Mouse (Mus musculus) kidney, embryonic 14.5 days (tissue): Measurements from ENCODE around the gene AI854703. TPM values are rescaled to one million over a fixed set of nuclear protein-coding genes. Genes with fewer than 3 reads are reported as not detected.
"Not testable (repeated sequence)": the region's sequence is repeated elsewhere in the genome, so short reads cannot be mapped to it uniquely, and the experiment has no call there.

Experiments used
- ATAC-seq: fragments of 200-750 bp; cut with Nextera tagmentation; 2 replicates; pipeline ENCODE4 v1.8.0; 2017; ENCODE audit warnings: moderate number of reproducible peaks, mild to moderate bottlenecking, moderate TSS enrichment, moderate library complexity; ENCODE audit not compliant: low FRiP score, low TSS enrichment
- H3K27ac ChIP-seq: fragments of 300-500 bp; sonication (generic); 2 replicates; pipeline ENCODE4 v1.5.1; 2014; ENCODE audit warnings: low read depth, mild to moderate bottlenecking, low read length, moderate library complexity, mixed read lengths
- H3K27me3 ChIP-seq: fragments of 300-500 bp; sonication (generic); 2 replicates; pipeline ENCODE4 v1.6.1; 2014; ENCODE audit warnings: mild to moderate bottlenecking, low read length; ENCODE audit not compliant: control insufficient read depth, insufficient read depth
- H3K36me3 ChIP-seq: fragments of 300-500 bp; sonication (generic); 2 replicates; pipeline ENCODE4 v1.6.1; 2014; ENCODE audit warnings: low read length, mixed read lengths; ENCODE audit not compliant: control insufficient read depth, insufficient read depth
- H3K4me1 ChIP-seq: fragments of 300-500 bp; sonication (generic); 2 replicates; pipeline ENCODE4 v1.6.1; 2014; ENCODE audit warnings: low read length, mixed read lengths; ENCODE audit not compliant: control insufficient read depth, insufficient read depth
- H3K4me2 ChIP-seq: fragments of 300-500 bp; sonication (generic); replicated peaks from 2 replicates; pipeline ENCODE4 v1.6.1; 2014; ENCODE audit warnings: low read depth, mild to moderate bottlenecking, low read length
- H3K4me3 ChIP-seq: fragments of 300-500 bp; sonication (generic); 2 replicates; pipeline ENCODE4 v1.5.1; 2014; ENCODE audit warnings: mild to moderate bottlenecking, low read length
- H3K9ac ChIP-seq: fragments of 300-500 bp; sonication (generic); 2 replicates; pipeline ENCODE4 v1.6.1; 2014; ENCODE audit warnings: low read depth, mild to moderate bottlenecking, low read length, moderate library complexity
- H3K9me3 ChIP-seq: fragments of 300-500 bp; sonication (generic); 2 replicates; pipeline ENCODE4 v1.6.1; 2016; ENCODE audit warnings: low read length; ENCODE audit not compliant: control insufficient read depth
- WGBS: fragments of 180-500 bp; shearing (Covaris S2); extraction: QIAGEN DNeasy Blood & Tissue Kit; methylation state at CpG from one replicate; pipeline ENCODE4 v1.1.7; 2014; 5-methylcytosine and 5-hydroxymethylcytosine counted together
- polyA plus RNA-seq: library from polyadenylated mRNA; unstranded; fragments of >200 nt; fragmentation: Nextera tagmentation; extraction: Ambion mirVana; gene quantifications from 2 replicates; pipeline ENCODE4 v1.2.1, GENCODE M21; 2014

AI854703 gene
- polyA plus RNA-seq, 1 experiment from 2014 or later: 1.4 TPM

DNA sequence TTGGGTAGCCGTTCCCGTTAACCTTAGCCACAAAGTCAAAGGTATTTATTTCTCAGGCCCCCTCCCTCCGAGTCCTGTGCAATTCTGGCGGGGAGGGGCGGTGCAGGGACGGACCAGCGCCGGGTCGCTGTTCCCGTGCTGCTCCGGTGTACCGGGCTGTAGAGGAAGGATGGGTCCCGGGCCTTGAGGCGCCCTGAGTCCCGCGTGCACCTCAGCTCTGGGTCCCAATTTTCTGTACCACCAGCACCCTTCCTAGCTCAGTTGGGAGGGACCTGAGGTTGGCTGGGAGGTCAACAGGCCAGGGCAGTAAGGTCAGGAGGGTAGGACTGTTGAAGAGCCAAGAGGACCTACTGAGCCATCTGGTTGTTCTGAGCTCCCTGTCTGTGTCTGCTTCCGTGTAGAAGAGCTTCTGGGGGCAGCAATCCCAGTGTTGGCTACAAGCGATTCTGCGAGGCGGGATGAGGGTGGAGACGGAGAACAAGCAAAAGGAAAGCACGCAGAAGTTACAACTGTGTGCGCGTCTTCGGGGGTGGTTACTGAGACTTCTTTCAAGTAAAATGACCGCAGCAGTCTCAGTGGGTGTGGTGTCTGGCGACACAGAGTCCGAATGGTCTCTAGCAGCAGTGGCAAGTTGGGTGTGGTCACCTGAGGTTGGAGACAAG is 24.4 kb upstream of the AI854703 start:
- peaks cover 28% of the 10 kb centered on the region for H3K36me3 ChIP-seq
- H3K27me3 ChIP-seq: no peaks in the 10 kb centered on the region
- H3K4me1 ChIP-seq: peaks cover 7% of the 10 kb centered on the region
- H3K27ac ChIP-seq: peak overlapping the region; percentile 3; the same call in 1 of the 2 replicates
- H3K4me2 ChIP-seq: peak overlapping the region; percentile 51
- H3K9ac ChIP-seq: peak overlapping the region; percentile 75
- H3K4me3 ChIP-seq: peak overlapping the region; percentile 76
- 1% methylated on average over 27 of the region's 28 CpGs for WGBS
- peak; percentile 82 for ATAC-seq
- H3K9me3 ChIP-seq: peaks cover 11% of the 10 kb centered on the region

DNA sequence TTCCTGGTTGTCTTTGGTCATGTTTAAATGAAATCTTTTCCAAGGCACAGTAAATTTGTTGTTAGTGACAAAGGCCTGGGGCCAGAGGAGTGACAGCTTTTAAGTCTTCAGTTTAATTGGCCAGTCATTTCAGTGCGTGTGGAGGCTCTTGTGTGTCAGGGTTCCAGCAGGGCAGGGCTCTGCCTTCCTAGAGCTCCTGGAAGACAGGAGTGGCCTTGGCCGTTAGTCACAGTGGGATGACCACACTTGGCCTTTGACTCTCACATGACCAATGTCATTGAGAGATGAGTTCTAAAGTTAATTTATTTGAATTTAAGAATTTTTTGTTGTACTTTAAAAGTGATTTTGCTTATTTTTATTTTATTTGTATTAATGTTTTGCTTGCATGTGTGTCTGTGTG is 18.4 kb upstream of the AI854703 start:
- Histone ChIP-seq H3K4me2 (no peak overlapping the region), H3K27me3 (no peaks in the 10 kb centered on the region), H3K36me3 (no peaks in the 10 kb centered on the region), H3K4me1 (no peaks in the 10 kb centered on the region), H3K9ac (no peak overlapping the region), H3K27ac (no peak overlapping the region), H3K4me3 (no peak overlapping the region), H3K9me3 (no peaks in the 10 kb centered on the region)
- ATAC-seq: no peak
- 35% methylated on average over 2 of the region's 2 CpGs for WGBS

DNA sequence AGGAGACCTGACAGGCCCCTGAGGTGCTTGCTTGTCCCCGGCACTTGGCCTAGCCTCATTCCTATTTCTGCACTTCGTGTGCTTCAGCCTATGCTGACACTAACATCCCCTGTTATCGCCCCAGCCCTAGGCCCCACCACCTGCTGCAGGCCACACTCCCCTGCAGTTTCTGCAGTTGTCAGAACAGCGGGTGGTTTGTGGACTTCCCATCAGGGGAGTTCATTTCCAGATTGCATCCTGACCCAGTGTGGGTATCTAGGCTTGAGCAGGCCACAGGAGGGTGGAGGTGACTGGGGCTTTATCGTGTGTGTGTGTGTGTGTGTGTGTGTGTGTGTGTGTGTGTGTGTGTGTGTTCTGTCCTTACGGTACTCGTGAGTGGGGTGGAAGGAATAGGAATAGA is 17.1 kb upstream of the AI854703 start:
- Histone ChIP-seq H3K27ac (no peak overlapping the region), H3K27me3 (no peaks in the 10 kb centered on the region), H3K4me3 (no peak overlapping the region), H3K4me2 (no peak overlapping the region), H3K9ac (no peak overlapping the region), H3K9me3 (no peaks in the 10 kb centered on the region), H3K4me1 (no peaks in the 10 kb centered on the region), H3K36me3 (no peaks in the 10 kb centered on the region)
- 67% methylated on average over 7 of the region's 7 CpGs for WGBS
- no peak for ATAC-seq

- H3K36me3 ChIP-seq: no peaks in the 10 kb centered on the region
- H3K27ac ChIP-seq: no peak overlapping the region
- H3K4me2 ChIP-seq: no peak overlapping the region
- no peak overlapping the region for H3K4me3 ChIP-seq
- ATAC-seq: no peak
- H3K9me3 ChIP-seq: no peaks in the 10 kb centered on the region
- H3K4me1 ChIP-seq: no peaks in the 10 kb centered on the region
- 89% methylated on average over 3 of the region's 3 CpGs for WGBS
- no peaks in the 10 kb centered on the region for H3K27me3 ChIP-seq
- H3K9ac ChIP-seq: no peak overlapping the region
Measured at GRCm38 (mm10) chr6:48610657-48611056, 15.9 kb upstream of the AI854703 start.

DNA sequence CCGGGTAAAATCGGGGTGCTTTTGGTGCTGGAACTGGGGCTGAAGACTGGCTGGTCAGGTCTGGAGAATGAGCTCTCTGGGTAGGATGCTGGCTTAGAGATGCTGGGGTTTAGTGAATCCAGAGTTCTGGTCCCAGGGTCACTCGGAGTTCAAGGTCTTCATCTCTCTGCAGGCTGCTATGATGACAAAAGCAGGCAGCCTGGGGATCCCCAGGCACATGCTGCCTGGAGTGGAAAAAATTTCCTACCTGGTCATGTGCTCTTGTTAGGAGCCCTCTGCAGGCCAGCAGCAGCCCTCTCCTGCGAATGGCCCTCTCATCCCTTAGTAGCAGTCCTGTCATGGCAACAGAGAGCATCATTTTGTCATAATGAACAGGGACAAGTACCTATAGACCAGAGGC is 13.1 kb upstream of the AI854703 start:
- H3K4me1 ChIP-seq: no peaks in the 10 kb centered on the region
- ATAC-seq: no peak
- H3K9ac ChIP-seq: no peak overlapping the region
- 95% methylated on average over 4 of the region's 4 CpGs for WGBS
- no peak overlapping the region for H3K27ac ChIP-seq
- H3K4me3 ChIP-seq: no peak overlapping the region
- H3K27me3 ChIP-seq: no peaks in the 10 kb centered on the region
- no peaks in the 10 kb centered on the region for H3K9me3 ChIP-seq
- H3K36me3 ChIP-seq: no peaks in the 10 kb centered on the region; the same call in 1 of the 2 replicates
- no peak overlapping the region for H3K4me2 ChIP-seq

- no peaks in the 10 kb centered on the region for H3K4me1 ChIP-seq
- no peak overlapping the region for H3K4me3 ChIP-seq
- ATAC-seq: no peak
- H3K4me2 ChIP-seq: no peak overlapping the region
- no peaks in the 10 kb centered on the region for H3K9me3 ChIP-seq
- 93% methylated on average over 5 of the region's 5 CpGs for WGBS
- H3K9ac ChIP-seq: no peak overlapping the region
- no peaks in the 10 kb centered on the region for H3K27me3 ChIP-seq
- H3K27ac ChIP-seq: no peak overlapping the region
- H3K36me3 ChIP-seq: peaks cover 8% of the 10 kb centered on the region
Measured at GRCm38 (mm10) chr6:48614756-48615155, 11.8 kb upstream of the AI854703 start.

- ATAC-seq: no peak
- Histone ChIP-seq H3K4me2 (no peak overlapping the region), H3K4me1 (no peaks in the 10 kb centered on the region), H3K9me3 (no peaks in the 10 kb centered on the region), H3K27ac (no peak overlapping the region), H3K9ac (no peak overlapping the region), H3K4me3 (no peak overlapping the region), H3K36me3 (peaks cover 23% of the 10 kb centered on the region), H3K27me3 (no peaks in the 10 kb centered on the region)
- WGBS: 95% methylated on average over 30 of the region's 30 CpGs
Measured at GRCm38 (mm10) chr6:48620031-48620430, 6.5 kb upstream of the AI854703 start.

- H3K4me2 ChIP-seq, H3K9me3 ChIP-seq, H3K9ac ChIP-seq, H3K4me1 ChIP-seq, H3K27me3 ChIP-seq, H3K27ac ChIP-seq, H3K4me3 ChIP-seq, ATAC-seq: not testable (repeated sequence)
- H3K36me3 ChIP-seq: peaks cover 23% of the 10 kb centered on the region
- WGBS: 87% methylated on average over 8 of the region's 8 CpGs
Measured at GRCm38 (mm10) chr6:48622186-48622843, 4.2 kb upstream of the AI854703 start.

GRCm38 (mm10) chr6:48623460-48623859 is 3.1 kb upstream of the AI854703 start:
- no peak overlapping the region for H3K4me2 ChIP-seq
- peaks cover 23% of the 10 kb centered on the region for H3K36me3 ChIP-seq
- H3K27me3 ChIP-seq: peaks cover 7% of the 10 kb centered on the region
- 35% methylated on average over 1 of the region's 1 CpGs for WGBS
- H3K4me3 ChIP-seq: no peak overlapping the region
- H3K4me1 ChIP-seq: 0 out of 2 replicates have a peak, but pooled peaks cover 9% of the 10 kb centered on the region
- no peak overlapping the region for H3K27ac ChIP-seq
- H3K9me3 ChIP-seq: no peaks in the 10 kb centered on the region
- H3K9ac ChIP-seq: no peak overlapping the region
- ATAC-seq: no peak
